Mouse (Mus musculus): ENCODE results near the gene Spata25.
"Not testable (repeated sequence)": the region's sequence is repeated elsewhere in the genome, so short reads cannot be mapped to it uniquely, and the experiment has no call there.

The Spata25 gene

DNA sequence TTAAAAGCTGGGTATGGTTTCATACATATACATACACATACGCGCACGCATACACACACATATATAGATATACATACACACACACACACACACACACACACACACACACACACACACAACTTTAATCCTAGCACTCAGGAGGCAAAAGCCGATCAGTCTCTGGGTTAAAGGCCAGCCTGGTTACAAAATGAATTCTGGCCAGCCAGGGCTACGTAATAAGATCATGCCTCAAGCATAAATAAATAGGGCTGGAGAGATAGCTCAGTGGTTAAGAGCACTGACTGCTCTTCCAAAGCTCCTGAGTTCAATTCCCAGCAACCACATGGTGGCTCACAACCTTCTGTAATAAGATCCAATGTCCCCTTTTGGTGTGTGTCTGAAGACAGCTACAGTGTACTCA is 27.2 kb upstream of the Spata25 start:
- DNase-seq (ENCODE audit: low read depth, low spot score) = not testable (repeated sequence)

DNA sequence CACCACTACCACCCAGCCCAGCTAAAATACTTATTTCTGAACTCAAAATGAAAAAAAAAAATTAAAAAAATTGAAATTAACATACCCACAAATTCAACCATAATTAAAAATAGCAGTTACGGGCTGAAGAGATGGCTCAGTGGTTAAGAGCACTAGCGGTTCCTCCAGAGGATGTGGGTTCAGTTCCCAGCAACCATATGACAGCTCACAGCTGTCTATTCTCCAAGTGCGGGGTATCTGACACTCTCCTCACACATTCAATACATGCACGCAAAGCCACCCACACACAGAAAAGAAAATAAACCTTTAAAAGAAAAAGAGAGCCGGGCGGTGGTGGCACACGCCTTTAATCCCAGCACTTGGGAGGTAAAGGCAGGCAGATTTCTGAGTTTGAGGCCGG is 21.7 kb upstream of the Spata25 start:
- DNase-seq (ENCODE audit: low read depth, low spot score) = no peak

DNA sequence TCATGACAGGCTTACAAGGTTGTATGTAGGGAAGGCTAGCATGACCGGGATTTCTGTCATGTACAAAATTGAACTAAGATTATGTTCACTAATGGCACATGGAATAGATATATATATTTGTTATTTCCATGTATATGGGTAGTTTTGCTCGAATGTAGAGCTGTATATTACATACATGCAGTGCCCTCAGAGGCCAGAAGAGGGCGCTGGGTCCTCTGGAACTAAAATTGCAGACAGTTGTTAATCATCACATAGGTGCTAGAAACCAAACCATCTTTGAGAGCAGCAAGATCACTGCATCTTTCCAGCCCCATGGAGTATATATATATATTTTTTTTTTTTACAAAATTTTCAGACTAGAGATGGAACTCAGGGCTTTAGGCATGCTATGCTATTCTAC is 17.4 kb upstream of the Spata25 start:
- no peak for DNase-seq (ENCODE audit: low read depth, low spot score)

DNA sequence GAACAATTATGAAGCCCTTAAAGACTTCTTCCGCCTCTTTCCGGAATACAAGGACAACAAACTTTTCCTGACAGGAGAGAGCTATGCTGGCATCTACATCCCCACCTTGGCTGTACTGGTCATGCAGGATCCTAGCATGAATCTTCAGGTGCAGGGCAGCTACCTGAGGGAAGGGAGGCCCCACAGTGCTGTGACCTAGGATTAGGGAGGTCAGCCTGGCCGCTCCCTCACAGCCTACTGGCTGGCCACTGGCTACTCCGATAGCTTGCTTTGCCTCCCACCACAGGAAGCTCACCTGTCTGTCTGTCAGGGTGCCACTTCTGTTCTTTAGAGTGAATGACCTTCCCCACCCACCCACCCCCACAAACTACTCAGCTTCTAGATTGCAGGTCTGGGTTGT is 6.8 kb upstream of the Spata25 start:
- no peak for DNase-seq (ENCODE audit: low read depth, low spot score)

DNA sequence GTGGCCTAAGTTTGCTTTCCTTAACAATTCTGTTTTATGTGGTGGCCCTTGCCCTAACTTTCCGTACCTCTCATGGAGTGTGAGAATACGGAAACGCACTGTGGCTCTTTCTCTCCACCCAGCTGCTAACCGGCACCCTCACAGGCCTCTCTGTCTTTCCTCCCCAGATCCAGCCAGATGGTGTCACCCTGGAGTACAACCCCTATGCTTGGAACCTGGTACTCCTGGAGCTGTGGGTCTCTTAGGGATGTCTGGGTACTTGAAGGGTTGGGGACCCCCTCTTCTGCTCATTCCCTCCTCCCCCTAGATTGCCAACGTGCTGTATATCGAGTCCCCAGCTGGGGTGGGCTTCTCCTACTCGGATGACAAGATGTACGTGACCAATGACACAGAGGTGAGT is 6.2 kb upstream of the Spata25 start:
- DNase-seq (ENCODE audit: low read depth, low spot score) = no peak

DNA sequence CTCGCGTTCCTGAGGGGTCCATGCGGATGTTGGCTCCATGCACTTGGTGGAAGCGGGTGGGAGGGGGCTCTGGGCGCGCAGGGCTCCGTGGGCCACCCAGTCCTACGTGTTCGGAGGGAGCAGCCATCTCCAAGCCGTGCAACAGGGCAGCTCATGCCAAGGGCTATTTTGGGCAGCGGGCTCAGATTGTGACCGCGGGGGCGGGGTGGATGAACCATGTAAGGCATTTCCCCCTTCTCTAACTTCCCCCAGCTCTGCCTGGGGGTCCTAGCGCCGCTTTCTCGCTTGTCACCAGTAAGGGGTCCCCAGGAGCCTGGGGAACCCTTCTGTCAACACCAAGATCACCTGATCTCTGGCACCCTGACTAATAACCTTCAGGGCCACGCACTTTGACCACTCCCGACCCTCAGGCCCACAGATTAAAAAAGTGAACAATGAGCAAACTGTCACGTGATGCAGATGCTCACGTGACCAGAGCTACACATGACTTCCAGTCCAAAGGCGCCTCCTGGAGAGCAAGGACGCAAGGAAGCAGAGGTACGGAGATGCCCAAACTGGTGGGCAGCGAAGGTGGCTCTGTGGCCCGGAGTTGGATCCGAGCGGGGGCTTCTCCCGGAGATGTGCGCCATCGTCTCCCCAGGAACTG is 5.1 kb upstream of the Spata25 start, which contains the start of gene Neurl2:
TSS of gene Neurl2 (minus strand) at position 143 of the 646 bp plus-strand sequence.
- peak; percentile 100 for DNase-seq (ENCODE audit: low read depth, low spot score)

DNA sequence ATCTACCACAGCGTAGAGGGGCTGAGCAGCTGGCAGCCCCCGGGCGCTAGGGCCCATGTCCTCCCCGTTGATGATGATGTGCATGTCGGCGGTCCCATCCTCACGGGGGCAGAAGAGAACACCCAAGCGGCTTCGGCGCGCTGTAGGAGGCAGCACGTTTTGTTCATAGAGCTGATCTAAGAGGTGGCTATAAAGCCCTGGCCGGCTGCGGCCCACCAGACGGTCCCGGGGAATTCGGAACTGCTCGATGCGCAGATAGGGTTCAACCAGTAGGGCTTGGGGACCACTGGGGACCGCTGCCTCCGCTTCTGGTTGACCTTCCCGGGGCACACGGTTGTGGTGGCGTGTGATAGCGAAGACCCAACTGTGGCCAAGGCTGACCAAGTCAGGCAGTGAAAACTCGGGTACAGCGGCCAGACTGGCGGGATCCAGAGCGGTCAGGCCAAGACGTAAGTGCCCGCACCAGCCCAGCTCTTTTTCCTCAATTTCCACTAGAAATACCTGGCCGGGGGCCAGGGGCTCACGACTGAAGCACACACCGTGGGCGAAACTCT is 4.5 kb upstream of the Spata25 start, which contains the start of gene Ctsa:
TSS of gene Ctsa (plus strand) at position 126 of the 554 bp plus-strand sequence.
- DNase-seq (ENCODE audit: low read depth, low spot score) = peak; percentile 77

DNA sequence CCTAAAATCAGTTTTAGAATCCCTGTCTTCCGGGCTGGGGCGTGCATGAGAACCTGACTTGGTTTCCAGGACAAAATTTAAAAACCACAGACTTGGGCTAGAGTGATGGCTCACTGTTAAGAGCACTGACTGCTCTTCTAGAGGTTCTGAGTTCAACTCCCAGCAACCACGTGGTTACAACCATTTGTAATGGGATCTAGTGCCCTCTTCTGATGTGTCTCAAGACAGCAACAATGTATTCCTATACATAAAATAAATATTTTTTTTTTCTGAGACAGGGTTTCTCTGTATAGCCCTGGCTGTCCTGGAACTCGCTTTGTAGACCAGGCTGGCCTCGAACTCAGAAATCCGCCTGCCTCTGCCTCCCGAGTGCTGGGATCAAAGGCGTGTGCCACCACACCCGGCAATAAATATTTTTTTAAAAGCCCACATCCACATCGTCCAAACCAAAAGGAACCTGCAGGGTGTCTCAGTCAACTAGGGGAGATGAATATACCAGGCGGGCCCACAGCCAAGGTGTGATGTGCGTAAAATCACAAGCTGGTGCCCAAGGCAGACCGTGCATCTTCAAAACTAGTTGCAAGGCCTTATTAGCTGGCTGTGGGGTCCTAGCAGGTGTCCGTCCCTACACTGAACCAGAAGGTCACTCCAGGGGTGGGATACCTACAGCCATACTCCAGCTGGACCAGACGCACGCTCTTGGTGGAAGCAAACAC is 3.9 kb upstream of the Spata25 start:
- no peak for DNase-seq (ENCODE audit: low read depth, low spot score)

DNA sequence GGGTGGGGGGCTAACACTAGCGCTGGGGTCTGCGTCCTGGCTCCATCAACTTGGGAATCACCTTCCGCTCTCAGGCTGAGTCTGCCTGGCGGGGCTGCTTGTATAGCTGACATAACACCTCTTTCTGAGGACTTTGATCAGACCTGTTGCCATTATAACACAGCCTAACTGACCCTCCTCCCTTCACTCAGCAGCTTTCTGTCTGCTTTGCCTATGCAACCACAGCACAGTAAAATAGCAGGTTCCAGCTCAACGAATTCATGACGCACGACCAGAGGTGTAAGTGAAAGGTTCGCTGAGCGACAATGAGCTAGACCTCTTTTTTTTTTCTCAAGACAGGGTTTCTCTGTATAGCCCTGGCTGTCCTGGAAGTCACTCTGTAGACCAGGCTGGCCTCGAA is 2.7 kb upstream of the Spata25 start:
- no peak for DNase-seq (ENCODE audit: low read depth, low spot score)

DNA sequence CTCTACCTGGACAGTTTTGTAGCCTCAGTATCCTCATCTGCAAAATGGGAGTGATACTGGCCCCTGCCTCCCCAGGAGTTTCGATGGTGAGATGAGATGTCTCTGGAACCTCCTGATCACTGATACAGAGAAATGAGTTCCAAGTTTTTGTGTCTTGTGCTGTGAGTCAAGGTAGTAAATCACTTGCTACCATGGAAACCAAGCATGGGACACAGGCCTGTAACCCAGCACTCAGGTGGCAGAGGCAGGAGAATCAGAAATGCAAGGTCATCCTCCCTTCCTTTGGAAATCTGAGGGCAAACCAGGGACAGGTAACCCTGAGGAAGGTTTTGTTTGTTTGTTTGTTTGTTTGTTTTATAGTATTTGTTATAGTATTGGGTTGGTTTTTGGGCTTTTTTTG is 753 bp upstream of the Spata25 start:
- no peak for DNase-seq (ENCODE audit: low read depth, low spot score)

DNA sequence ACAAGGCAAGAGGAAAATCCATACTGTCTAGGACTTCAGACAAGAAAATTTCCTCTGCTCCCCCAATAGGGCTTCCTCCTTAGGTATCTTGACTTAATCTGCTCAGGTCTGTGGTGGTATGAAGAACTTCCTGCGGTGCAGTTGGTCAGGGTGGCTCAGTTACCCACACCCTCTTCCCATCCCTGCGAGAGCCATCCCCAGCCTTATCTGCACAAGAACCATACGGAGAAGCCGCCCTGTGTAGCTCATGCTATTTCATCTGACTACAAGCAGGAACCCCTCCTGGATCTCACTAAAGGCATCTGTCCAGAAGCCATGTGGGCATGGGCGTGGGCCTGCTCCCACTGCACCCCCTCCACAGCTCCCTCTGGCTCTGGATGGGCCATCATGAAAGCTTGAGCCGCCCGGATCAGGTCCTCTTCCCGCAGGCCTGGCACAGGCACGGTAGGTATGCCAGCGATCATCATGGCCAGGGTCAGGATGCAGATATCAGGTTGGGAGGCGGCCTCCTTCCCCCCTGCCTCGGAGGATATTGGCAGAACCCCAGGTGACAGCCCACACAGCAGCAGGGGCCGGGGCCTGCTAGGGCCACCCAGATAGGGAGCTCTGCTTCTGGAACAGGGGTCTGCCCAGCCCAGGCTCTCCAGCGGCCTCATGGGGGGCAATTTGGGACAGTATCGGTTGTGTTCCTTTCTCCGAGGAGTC is 1.0 kb downstream of the Spata25 start:
- no peak for DNase-seq (ENCODE audit: low read depth, low spot score)

DNA sequence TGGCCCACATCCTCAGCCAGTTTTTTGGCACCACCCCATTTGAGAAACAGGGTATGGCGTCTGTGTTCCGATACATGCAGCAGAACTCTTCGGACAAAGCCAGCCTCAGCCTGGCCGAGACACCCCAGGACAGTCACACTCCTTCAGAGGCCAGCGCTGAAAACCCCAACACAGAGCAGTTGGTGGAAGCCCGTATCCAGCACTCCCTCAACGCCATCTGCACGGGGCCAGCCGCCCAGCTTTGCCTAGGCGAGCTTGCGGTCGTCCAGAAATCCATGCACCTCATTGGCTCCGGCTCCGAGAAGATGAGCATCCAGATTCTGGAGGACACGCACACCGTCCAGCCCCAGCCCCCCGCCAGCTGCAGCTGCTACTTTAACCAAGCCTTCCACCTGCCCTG is 2.8 kb downstream of the Spata25 start:
- DNase-seq (ENCODE audit: low read depth, low spot score) = no peak

DNA sequence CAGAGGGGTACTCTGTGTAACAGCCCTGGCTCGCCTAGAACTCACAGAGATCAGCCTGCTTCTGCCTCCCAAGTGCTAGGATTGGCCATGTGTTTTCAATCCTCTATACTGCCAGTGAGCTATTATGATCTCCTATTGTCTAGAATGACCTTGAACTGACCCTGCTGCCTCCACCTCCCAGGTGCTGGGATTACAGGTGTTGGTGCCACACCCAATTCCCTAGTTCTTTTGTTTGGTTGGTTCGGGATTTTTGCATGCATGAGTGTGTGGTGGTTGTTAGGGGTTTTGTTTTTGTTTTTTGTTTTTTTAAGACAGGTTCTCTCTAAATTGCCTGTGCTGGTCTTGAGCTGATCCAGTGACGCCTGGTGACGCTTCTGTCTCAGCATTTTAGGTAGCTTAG is 4.4 kb downstream of the Spata25 start:
- no peak for DNase-seq (ENCODE audit: low read depth, low spot score)

DNA sequence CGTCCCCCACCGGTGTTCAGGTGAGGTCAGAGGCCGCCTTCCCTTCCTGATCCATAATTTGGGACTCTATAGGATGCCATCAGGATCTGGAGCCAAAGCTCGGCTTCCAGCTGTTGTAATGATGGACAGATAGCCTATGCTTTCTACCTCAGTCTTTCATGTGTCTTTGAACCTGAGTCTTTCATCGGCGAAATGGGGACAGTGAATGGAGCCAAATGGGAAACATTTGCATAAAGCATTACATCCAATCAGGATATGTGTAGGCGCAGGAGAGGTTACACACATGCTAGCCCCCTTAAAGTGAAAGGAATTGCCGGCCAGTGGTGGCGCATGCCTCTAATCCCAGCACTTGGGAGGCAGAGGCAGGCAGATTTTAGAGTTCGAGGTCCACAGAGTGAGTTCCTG is 5.2 kb downstream of the Spata25 start:
- peak; percentile 48 for DNase-seq (ENCODE audit: low read depth, low spot score)

DNA sequence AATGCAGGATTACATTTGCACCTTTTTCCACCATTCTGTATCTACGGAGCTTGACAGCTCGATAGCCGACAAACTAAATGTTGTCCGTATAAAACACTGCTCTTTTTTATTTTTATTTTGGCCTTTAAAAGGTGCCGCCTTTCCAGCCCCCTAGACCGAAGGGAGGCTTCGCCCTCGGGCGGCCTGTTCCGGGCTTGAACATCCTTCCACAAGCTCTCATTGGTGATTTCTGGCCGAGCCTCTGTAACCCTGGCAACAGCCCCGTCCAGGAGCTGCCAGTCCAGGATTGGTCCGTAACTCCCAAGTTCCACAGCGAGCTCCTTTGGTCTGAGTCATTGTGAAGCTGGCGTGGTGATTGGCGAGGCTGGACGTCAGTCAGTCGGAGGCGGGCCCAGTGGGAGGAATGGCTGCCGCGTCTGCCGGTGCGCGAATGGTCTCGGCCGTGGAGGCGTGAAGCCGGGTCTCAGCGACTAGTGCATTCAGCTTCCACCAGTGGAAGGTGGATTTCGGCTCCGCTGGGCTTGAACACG is 5.6 kb downstream of the Spata25 start, which contains the start of gene Zswim1:
TSS of gene Zswim1 (plus strand) at position 51 of the 530 bp plus-strand sequence.
- peak; percentile 98 for DNase-seq (ENCODE audit: low read depth, low spot score)

DNA sequence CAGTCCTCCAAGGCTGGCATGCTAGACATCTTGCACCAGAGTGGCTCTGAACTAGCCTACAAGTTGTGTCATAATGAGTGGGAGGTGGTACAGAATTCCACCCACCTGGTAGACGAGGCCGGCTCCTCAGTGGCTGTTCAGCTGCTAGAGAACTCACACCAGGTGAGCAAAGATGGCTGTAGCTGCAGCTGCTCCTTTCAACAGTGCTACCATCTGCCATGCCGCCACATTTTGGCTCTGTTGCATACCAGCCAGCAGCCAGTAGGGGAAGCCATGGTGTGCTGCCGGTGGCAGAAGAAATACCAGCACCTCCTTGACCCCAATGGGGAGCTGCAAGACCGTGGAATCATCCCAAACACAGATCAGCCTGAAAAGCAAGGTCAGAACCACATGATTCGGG is 7.3 kb downstream of the Spata25 start:
- no peak for DNase-seq (ENCODE audit: low read depth, low spot score)

DNA sequence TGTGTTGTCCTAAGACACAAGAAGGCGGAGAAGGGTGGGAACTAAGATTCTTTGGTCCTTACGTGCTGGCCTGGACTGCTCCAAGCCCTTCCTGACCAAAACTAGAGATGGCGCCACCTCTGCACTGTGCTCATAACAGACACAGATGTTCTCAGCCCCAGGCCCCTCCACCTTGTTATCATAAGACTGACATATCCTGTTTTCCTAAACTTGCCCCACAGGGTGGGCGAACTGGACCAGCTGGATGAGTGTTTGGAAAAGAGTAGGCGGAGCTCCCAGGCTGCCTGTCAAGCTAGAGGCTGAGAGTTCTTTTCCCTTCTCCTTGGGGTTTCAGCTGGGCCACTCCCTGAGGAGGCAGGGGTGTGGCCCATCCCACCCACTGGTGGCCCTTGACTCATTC is 10.6 kb downstream of the Spata25 start:
- peak; percentile 49 for DNase-seq (ENCODE audit: low read depth, low spot score)

DNA sequence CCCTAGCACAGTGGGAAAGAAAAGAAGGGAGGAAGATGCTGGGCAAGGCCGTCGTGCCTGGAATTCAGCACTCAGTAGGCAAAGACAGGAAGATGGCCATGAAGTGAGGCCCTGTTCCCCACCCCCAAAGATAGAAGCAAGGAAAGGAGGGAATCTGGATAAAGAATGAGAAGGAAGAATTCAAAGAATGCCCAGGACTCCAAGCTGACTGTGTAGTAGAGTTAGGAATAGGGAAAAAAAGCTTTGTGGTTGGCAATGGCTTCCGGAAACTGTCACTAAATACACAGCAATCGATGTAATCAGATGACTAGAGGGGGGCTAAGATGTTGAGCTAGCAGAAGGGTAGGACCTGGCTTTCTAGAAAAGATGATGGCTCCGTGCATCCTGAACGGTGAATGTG is 11.1 kb downstream of the Spata25 start:
- no peak for DNase-seq (ENCODE audit: low read depth, low spot score)

DNA sequence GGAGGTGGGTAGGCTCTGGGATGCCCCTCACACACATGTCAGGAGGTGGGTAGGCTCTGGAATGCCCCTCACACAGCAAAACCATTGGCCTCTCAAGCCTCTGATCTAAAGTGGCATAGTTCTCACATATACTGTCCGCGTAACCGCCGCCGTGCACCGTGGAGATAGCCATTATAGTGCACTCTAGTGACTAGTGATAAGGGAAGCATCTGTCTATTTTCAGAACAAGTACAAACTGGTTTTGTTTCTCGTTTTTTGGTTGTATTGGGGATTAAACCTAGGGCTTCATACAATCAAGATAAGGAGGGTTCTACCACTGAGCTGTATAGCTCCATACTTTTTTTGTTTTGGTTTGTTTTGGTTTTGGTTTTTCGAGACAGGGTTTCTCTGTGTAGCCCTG is 12.5 kb downstream of the Spata25 start:
- DNase-seq (ENCODE audit: low read depth, low spot score) = no peak

DNA sequence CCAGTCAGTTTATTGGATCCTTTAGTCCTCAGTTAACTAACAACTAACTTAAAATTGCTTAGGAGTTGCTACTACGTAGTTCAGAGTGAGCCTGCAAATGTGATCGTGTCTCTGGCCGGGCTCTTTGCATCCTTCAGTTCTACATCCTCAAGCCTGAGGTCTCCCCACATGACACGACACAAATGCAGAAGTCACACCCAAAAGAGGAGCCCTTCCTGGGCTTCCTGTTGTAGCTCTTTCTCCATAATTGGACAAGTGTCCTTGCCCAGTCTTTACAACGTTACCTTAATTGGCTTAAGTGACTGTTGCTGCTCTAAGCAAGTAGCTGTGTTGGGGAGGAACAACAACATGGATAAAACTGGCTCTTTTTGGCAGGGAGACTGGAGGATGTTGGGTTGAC is 13.0 kb downstream of the Spata25 start:
- no peak for DNase-seq (ENCODE audit: low read depth, low spot score)

DNA sequence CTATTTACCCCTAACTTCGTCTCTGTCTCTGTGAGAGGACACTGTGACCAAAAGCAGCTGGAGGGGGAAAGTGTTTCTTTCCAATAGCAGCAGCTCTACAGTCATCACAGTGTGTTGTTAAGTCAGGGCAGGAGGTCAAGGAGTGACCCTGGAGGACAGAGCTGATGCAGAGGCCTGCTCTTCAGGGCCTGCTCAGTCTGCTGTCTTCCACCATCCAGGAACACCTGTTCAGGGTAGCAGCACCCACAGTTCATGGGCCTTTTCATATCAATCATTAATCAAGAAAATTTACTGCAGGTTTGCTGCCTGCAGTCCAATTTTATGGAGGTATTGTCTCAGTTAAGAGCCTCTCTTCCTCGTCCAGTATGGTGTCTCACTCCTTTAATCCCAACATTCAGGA is 14.8 kb downstream of the Spata25 start:
- no peak for DNase-seq (ENCODE audit: low read depth, low spot score)

DNA sequence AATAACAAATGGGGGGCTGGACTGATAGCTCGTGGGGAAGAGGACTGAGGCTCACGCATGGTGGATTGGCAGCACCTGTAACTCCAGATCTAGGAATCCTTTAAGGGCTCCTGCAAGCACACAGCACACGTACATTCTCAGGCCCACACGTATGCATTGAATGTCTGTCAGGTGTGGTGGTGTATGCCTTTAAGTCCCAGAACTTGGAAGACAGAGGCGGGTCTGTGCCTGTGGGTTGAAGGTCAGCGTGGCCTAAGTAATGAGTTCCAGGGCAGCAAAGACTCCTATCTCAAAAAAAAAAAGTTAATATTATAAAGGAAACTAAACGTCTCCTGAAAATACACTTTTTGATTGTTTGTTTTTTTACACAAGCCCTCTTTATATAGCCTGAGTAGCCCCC is 21.7 kb downstream of the Spata25 start:
- DNase-seq (ENCODE audit: low read depth, low spot score) = no peak

Measured in mesoderm, embryonic 11.5 days (tissue).